Mouse (Mus musculus) MN1 (cell line): Measurements from ENCODE around the gene Car5a.

Experiments used
- DNase-seq: peaks from one replicate; pipeline ENCODE4 v3.0.0-alpha.2; 2016; ENCODE audit warnings: low spot score

Gene Car5a

GRCm38 (mm10) chr8:121944831-121945230 is at the start of gene Car5a:
Gene Car5a, minus strand, starts transcription at chr8:121944904.
- DNase-seq = no peak

- DNase-seq = no peak
Observed at GRCm38 (mm10) chr8:121992911-121993310, 48.2 kb upstream of the Car5a start.

- no peak for DNase-seq
Observed at GRCm38 (mm10) chr8:121991611-121992010, 46.9 kb upstream of the Car5a start.

- peak; percentile 66 for DNase-seq
Observed at GRCm38 (mm10) chr8:121990506-121991255, 46.0 kb upstream of the Car5a start.

GRCm38 (mm10) chr8:121987892-121988291 is 43.2 kb upstream of the Car5a start:
- no peak for DNase-seq

- DNase-seq = no peak
Observed at GRCm38 (mm10) chr8:121985673-121986072, 41.0 kb upstream of the Car5a start.

- no peak for DNase-seq
Observed at GRCm38 (mm10) chr8:121981520-121981895, 36.8 kb upstream of the Car5a start.

GRCm38 (mm10) chr8:121980792-121981519 is 36.3 kb upstream of the Car5a start:
- DNase-seq = no peak

GRCm38 (mm10) chr8:121978670-121979069 is 34.0 kb upstream of the Car5a start:
- DNase-seq = no peak

GRCm38 (mm10) chr8:121977819-121978590 is 33.3 kb upstream of the Car5a start:
- DNase-seq = peak; percentile 90

- DNase-seq = no peak
Observed at GRCm38 (mm10) chr8:121973906-121974305, 29.2 kb upstream of the Car5a start.

- DNase-seq = no peak
Observed at GRCm38 (mm10) chr8:121971488-121972058, 26.9 kb upstream of the Car5a start.

- DNase-seq = no peak
Observed at GRCm38 (mm10) chr8:121970225-121970624, 25.5 kb upstream of the Car5a start.

- no peak for DNase-seq
Observed at GRCm38 (mm10) chr8:121968542-121968941, 23.8 kb upstream of the Car5a start.

GRCm38 (mm10) chr8:121967977-121968376 is 23.3 kb upstream of the Car5a start:
- DNase-seq = peak; percentile 60

- no peak for DNase-seq
Observed at GRCm38 (mm10) chr8:121966714-121967448, 22.2 kb upstream of the Car5a start.

- no peak for DNase-seq
Observed at GRCm38 (mm10) chr8:121966110-121966509, 21.4 kb upstream of the Car5a start.

GRCm38 (mm10) chr8:121964716-121965512 is 20.2 kb upstream of the Car5a start:
- no peak for DNase-seq

- DNase-seq = no peak
Observed at GRCm38 (mm10) chr8:121962892-121963291, 18.2 kb upstream of the Car5a start.

- no peak for DNase-seq
Observed at GRCm38 (mm10) chr8:121958395-121958794, 13.7 kb upstream of the Car5a start.
